Mouse (Mus musculus): ENCODE results near the gene Hint3. TPM values are rescaled to one million over a fixed set of nuclear protein-coding genes. Genes with fewer than 3 reads are reported as not detected.
"Not testable (repeated sequence)": the region's sequence is repeated elsewhere in the genome, so short reads cannot be mapped to it uniquely, and the experiment has no call there.

Gene Hint3
- polyA plus RNA-seq, 1 experiment from 2014 or later = 21.2 TPM

- Histone ChIP-seq H3K4me1 (ENCODE audit: control insufficient read depth, insufficient read depth, low read depth, low read length) (no peaks in the 10 kb centered on the region), H3K9me3 (ENCODE audit: control insufficient read depth, low read length) (no peaks in the 10 kb centered on the region), H3K27me3 (replicated peaks; ENCODE audit: control insufficient read depth, insufficient read depth, low read length) (no peaks in the 10 kb centered on the region), H3K36me3 (ENCODE audit: control insufficient read depth, insufficient read depth, low read length) (no peaks in the 10 kb centered on the region), H3K4me2 (ENCODE audit: low read length) (no peak overlapping the region), H3K9ac (ENCODE audit: low read depth, low read length) (no peak overlapping the region), H3K27ac (ENCODE audit: low read depth, low read length) (no peak overlapping the region), H3K4me3 (ENCODE audit: low read length) (no peak overlapping the region)
- ATAC-seq = no peak
- 100% methylated on average over 1 of the region's 1 CpGs for WGBS
Measured at GRCm38 (mm10) chr10:30632718-30633117, 3.3 kb upstream of the Hint3 start.

GRCm38 (mm10) chr10:30629977-30630376 lies 545 bp upstream of the Hint3 start:
- H3K4me1 ChIP-seq (ENCODE audit: control insufficient read depth, insufficient read depth, low read depth, low read length) = no peaks in the 10 kb centered on the region
- H3K4me2 ChIP-seq (ENCODE audit: low read length) = no peak overlapping the region
- H3K9ac ChIP-seq (ENCODE audit: low read depth, low read length) = no peak overlapping the region
- no peak overlapping the region for H3K4me3 ChIP-seq (ENCODE audit: low read length)
- no peaks in the 10 kb centered on the region for H3K36me3 ChIP-seq (ENCODE audit: control insufficient read depth, insufficient read depth, low read length)
- ATAC-seq = no peak
- H3K27me3 ChIP-seq (replicated peaks; ENCODE audit: control insufficient read depth, insufficient read depth, low read length) = no peaks in the 10 kb centered on the region
- no peaks in the 10 kb centered on the region for H3K9me3 ChIP-seq (ENCODE audit: control insufficient read depth, low read length)
- H3K27ac ChIP-seq (ENCODE audit: low read depth, low read length) = no peak overlapping the region

GRCm38 (mm10) chr10:30628444-30628843 lies 988 bp downstream of the Hint3 start:
- ATAC-seq; H3K4me3 ChIP-seq (ENCODE audit: low read length); H3K9me3 ChIP-seq (ENCODE audit: control insufficient read depth, low read length); H3K9ac ChIP-seq (ENCODE audit: low read depth, low read length); H3K27ac ChIP-seq (ENCODE audit: low read depth, low read length); H3K4me2 ChIP-seq (ENCODE audit: low read length); H3K27me3 ChIP-seq (replicated peaks; ENCODE audit: control insufficient read depth, insufficient read depth, low read length); H3K4me1 ChIP-seq (ENCODE audit: control insufficient read depth, insufficient read depth, low read depth, low read length); H3K36me3 ChIP-seq (ENCODE audit: control insufficient read depth, insufficient read depth, low read length): not testable (repeated sequence)
- WGBS = 93% methylated on average over 11 of the region's 11 CpGs

GRCm38 (mm10) chr10:30627548-30627947 lies 1.9 kb downstream of the Hint3 start:
- Histone ChIP-seq H3K36me3 (ENCODE audit: control insufficient read depth, insufficient read depth, low read length) (no peaks in the 10 kb centered on the region), H3K4me3 (ENCODE audit: low read length) (no peak overlapping the region), H3K4me2 (ENCODE audit: low read length) (no peak overlapping the region), H3K27ac (ENCODE audit: low read depth, low read length) (no peak overlapping the region), H3K4me1 (ENCODE audit: control insufficient read depth, insufficient read depth, low read depth, low read length) (no peaks in the 10 kb centered on the region), H3K9me3 (ENCODE audit: control insufficient read depth, low read length) (no peaks in the 10 kb centered on the region), H3K9ac (ENCODE audit: low read depth, low read length) (no peak overlapping the region), H3K27me3 (replicated peaks; ENCODE audit: control insufficient read depth, insufficient read depth, low read length) (no peaks in the 10 kb centered on the region)
- no peak for ATAC-seq
- 45% methylated on average over 1 of the region's 1 CpGs for WGBS

- no peaks in the 10 kb centered on the region for H3K9me3 ChIP-seq (ENCODE audit: control insufficient read depth, low read length)
- H3K4me3 ChIP-seq (ENCODE audit: low read length) = no peak overlapping the region
- 58% methylated on average over 5 of the region's 5 CpGs for WGBS
- 0 out of 2 replicates have a peak, but pooled peaks have one; percentile 20 for ATAC-seq
- no peaks in the 10 kb centered on the region for H3K4me1 ChIP-seq (ENCODE audit: control insufficient read depth, insufficient read depth, low read depth, low read length)
- no peak overlapping the region for H3K4me2 ChIP-seq (ENCODE audit: low read length)
- no peak overlapping the region for H3K27ac ChIP-seq (ENCODE audit: low read depth, low read length)
- no peaks in the 10 kb centered on the region for H3K36me3 ChIP-seq (ENCODE audit: control insufficient read depth, insufficient read depth, low read length)
- H3K9ac ChIP-seq (ENCODE audit: low read depth, low read length) = no peak overlapping the region
- H3K27me3 ChIP-seq (replicated peaks; ENCODE audit: control insufficient read depth, insufficient read depth, low read length) = no peaks in the 10 kb centered on the region
Measured at GRCm38 (mm10) chr10:30624161-30625019, 5.0 kb downstream of the Hint3 start.

GRCm38 (mm10) chr10:30622928-30623327 lies 6.5 kb downstream of the Hint3 start:
- no peaks in the 10 kb centered on the region for H3K9me3 ChIP-seq (ENCODE audit: control insufficient read depth, low read length)
- no peaks in the 10 kb centered on the region for H3K4me1 ChIP-seq (ENCODE audit: control insufficient read depth, insufficient read depth, low read depth, low read length)
- no peak overlapping the region for H3K4me2 ChIP-seq (ENCODE audit: low read length)
- no peak overlapping the region for H3K9ac ChIP-seq (ENCODE audit: low read depth, low read length)
- H3K27ac ChIP-seq (ENCODE audit: low read depth, low read length) = no peak overlapping the region
- H3K27me3 ChIP-seq (replicated peaks; ENCODE audit: control insufficient read depth, insufficient read depth, low read length) = no peaks in the 10 kb centered on the region
- H3K36me3 ChIP-seq (ENCODE audit: control insufficient read depth, insufficient read depth, low read length) = no peaks in the 10 kb centered on the region
- no peak for ATAC-seq
- H3K4me3 ChIP-seq (ENCODE audit: low read length) = no peak overlapping the region

DNA sequence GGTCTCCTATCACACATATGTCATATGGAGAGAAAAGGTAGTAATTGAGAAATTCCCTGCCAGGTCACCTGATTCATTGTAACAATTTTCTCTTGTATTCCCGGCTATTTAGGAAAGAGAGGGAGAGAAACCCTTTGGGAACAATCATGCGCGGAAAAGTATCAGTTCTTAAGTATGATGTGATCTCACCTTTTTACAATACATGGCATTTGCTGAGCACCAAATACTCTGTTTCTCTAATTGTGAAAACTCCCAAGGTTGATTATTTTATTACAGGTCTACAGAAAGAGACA lies 10.6 kb downstream of the Hint3 start:
- H3K36me3 ChIP-seq (ENCODE audit: control insufficient read depth, insufficient read depth, low read length) = no peaks in the 10 kb centered on the region
- no peak for ATAC-seq
- H3K4me1 ChIP-seq (ENCODE audit: control insufficient read depth, insufficient read depth, low read depth, low read length) = peaks cover 5% of the 10 kb centered on the region
- peak overlapping the region; percentile 80 for H3K4me3 ChIP-seq (ENCODE audit: low read length)
- no peaks in the 10 kb centered on the region for H3K27me3 ChIP-seq (replicated peaks; ENCODE audit: control insufficient read depth, insufficient read depth, low read length)
- no peak overlapping the region for H3K27ac ChIP-seq (ENCODE audit: low read depth, low read length)
- H3K9ac ChIP-seq (ENCODE audit: low read depth, low read length) = peak overlapping the region; percentile 47
- H3K4me2 ChIP-seq (ENCODE audit: low read length) = peak overlapping the region; percentile 85
- no peaks in the 10 kb centered on the region for H3K9me3 ChIP-seq (ENCODE audit: control insufficient read depth, low read length)
- WGBS = 34% methylated on average over 3 of the region's 3 CpGs

GRCm38 (mm10) chr10:30618091-30618917 lies 11.1 kb downstream of the Hint3 start:
- H3K9me3 ChIP-seq (ENCODE audit: control insufficient read depth, low read length) = no peaks in the 10 kb centered on the region

DNA sequence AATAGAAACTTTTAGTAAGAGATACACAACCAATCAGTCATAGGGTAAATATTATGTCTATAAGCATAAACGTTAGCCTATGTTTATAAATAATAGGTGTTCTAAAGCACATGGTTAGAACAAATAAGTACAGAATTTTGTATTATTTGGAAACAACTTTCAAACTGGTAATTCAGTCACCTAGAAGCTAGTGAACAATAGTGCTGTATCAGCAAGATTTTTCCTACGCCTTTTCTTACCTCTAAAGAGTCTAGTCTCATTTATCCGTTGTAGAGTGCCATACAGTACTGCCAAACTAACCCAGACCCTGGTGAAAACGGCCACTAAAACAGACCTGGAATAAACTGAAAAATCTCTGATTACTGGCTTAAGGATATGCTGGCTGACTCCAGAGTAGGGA lies 16.4 kb downstream of the Hint3 start:
- no peak for ATAC-seq
- Histone ChIP-seq H3K4me3 (ENCODE audit: low read length) (no peak overlapping the region), H3K9me3 (ENCODE audit: control insufficient read depth, low read length) (no peaks in the 10 kb centered on the region), H3K36me3 (ENCODE audit: control insufficient read depth, insufficient read depth, low read length) (no peaks in the 10 kb centered on the region; the same call in 1 of the 2 replicates), H3K27me3 (replicated peaks; ENCODE audit: control insufficient read depth, insufficient read depth, low read length) (no peaks in the 10 kb centered on the region), H3K4me1 (ENCODE audit: control insufficient read depth, insufficient read depth, low read depth, low read length) (peaks cover 5% of the 10 kb centered on the region), H3K27ac (ENCODE audit: low read depth, low read length) (no peak overlapping the region), H3K9ac (ENCODE audit: low read depth, low read length) (no peak overlapping the region), H3K4me2 (ENCODE audit: low read length) (no peak overlapping the region)
- WGBS = 86% methylated on average over 4 of the region's 4 CpGs

More at GRCm38 (mm10) chr10:30618091-30618917, 11.1 kb downstream of the Hint3 start:
- Histone ChIP-seq H3K4me3 (ENCODE audit: low read length) (peak overlapping the region; percentile 80), H3K4me1 (ENCODE audit: control insufficient read depth, insufficient read depth, low read depth, low read length) (peaks cover 5% of the 10 kb centered on the region), H3K27ac (ENCODE audit: low read depth, low read length) (peak overlapping the region; percentile 95), H3K9ac (ENCODE audit: low read depth, low read length) (peak overlapping the region; percentile 84), H3K36me3 (ENCODE audit: control insufficient read depth, insufficient read depth, low read length) (no peaks in the 10 kb centered on the region), H3K27me3 (replicated peaks; ENCODE audit: control insufficient read depth, insufficient read depth, low read length) (no peaks in the 10 kb centered on the region), H3K4me2 (ENCODE audit: low read length) (peak overlapping the region; percentile 85)
- WGBS = 2% methylated on average over 49 of the region's 49 CpGs
- peak; percentile 100 for ATAC-seq
